Mouse (Mus musculus): ENCODE measurements at regions not wholly inside any gene's neighbourhood (a gene's known extent, or its start where the extent isn't known, plus 50 kb on each side); places are given as distances from the start of the nearest gene placed in this dataset.

DNA sequence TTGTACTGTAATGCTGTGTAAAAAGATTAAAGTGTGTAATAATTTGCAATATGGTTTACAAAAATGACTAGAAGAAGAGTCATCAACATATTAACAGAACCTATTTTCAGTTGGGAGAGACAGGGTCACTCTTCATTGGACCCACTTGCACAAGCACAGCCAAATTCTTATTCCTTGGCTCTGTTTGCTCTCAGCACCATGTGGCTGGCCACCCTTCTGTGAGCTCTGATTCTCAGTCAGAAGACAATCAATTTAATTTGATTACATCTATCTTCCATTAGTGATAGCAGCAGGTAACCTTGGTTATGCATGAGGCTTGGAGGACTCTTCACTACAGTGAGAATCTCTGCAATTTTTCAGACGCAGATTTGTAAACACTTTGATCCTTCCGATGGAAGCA lies 111.5 kb downstream of the Cdc42ep3 start:
- no peak for DNase-seq (ENCODE audit: low read depth in 3 of 3, low spot score in 3 of 3)
- no peak overlapping the region for H3K27ac ChIP-seq
- H3K4me1 ChIP-seq (replicated peaks; ENCODE audit: control insufficient read depth in 2 of 2, insufficient read depth in 2 of 2, low read length in 1 of 2), result no peaks in the 10 kb centered on the region
- no peak overlapping the region for H3K9ac ChIP-seq (replicated peaks)
- no peaks in the 10 kb centered on the region for H3K9me3 ChIP-seq (ENCODE audit: control insufficient read depth, low read length)
- H3K36me3 ChIP-seq (replicated peaks; ENCODE audit: control insufficient read depth, insufficient read depth, low read depth), result no peaks in the 10 kb centered on the region
- 83% methylated on average over 2 of the region's 2 CpGs for WGBS (ENCODE audit: insufficient replicate concordance)
- H3K4me2 ChIP-seq (ENCODE audit: low read depth), result no peak overlapping the region
- TF ChIP-seq EP300 (IDR thresholded peaks at IDR 0.05; ENCODE audit: low read depth) (no peak), CTCF (IDR thresholded peaks at IDR 0.05; ENCODE audit: low read depth) (no peak)
- H3K4me3 ChIP-seq (ENCODE audit: insufficient read depth in 1 of 2, low read depth in 2 of 2, low read length in 2 of 2), result no peak overlapping the region
- no peak for ATAC-seq (ENCODE audit: insufficient read depth)
- H3K27me3 ChIP-seq (ENCODE audit: control insufficient read depth, insufficient read depth, low read length), result no peaks in the 10 kb centered on the region

DNA sequence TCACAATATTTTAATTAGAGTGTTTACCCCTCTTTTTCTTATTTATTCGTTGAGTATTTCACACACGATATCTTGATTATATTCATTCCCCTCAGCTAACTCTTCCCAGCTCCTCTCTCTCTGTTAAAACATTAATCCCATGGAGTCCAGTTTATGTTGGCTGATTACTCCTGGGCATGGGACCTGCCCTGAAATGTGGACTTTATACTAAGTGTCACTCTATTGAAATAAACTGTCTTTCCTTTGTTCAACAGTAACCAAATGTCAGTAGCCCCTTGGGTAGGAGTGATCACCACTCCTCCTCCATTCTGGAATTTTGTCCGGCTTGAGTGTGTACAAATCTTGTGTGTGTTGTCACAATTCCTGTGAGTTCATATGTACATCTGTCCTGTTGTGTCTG lies 113.4 kb downstream of the Cdc42ep3 start:
- 55% methylated on average over 3 of the region's 3 CpGs for WGBS (ENCODE audit: insufficient replicate concordance)
- Histone ChIP-seq H3K4me1 (replicated peaks; ENCODE audit: control insufficient read depth in 2 of 2, insufficient read depth in 2 of 2, low read length in 1 of 2) (no peaks in the 10 kb centered on the region), H3K4me3 (ENCODE audit: insufficient read depth in 1 of 2, low read depth in 2 of 2, low read length in 2 of 2) (no peak overlapping the region), H3K27me3 (ENCODE audit: control insufficient read depth, insufficient read depth, low read length) (no peaks in the 10 kb centered on the region), H3K9ac (replicated peaks) (no peak overlapping the region), H3K36me3 (replicated peaks; ENCODE audit: control insufficient read depth, insufficient read depth, low read depth) (no peaks in the 10 kb centered on the region), H3K9me3 (ENCODE audit: control insufficient read depth, low read length) (no peaks in the 10 kb centered on the region), H3K4me2 (ENCODE audit: low read depth) (no peak overlapping the region), H3K27ac (no peak overlapping the region)
- DNase-seq (ENCODE audit: low read depth in 3 of 3, low spot score in 3 of 3) (no peak), ATAC-seq (ENCODE audit: insufficient read depth) (no peak)
- TF ChIP-seq CTCF (IDR thresholded peaks at IDR 0.05; ENCODE audit: low read depth), result no peak
- no peak for TF ChIP-seq EP300 (IDR thresholded peaks at IDR 0.05; ENCODE audit: low read depth)

DNA sequence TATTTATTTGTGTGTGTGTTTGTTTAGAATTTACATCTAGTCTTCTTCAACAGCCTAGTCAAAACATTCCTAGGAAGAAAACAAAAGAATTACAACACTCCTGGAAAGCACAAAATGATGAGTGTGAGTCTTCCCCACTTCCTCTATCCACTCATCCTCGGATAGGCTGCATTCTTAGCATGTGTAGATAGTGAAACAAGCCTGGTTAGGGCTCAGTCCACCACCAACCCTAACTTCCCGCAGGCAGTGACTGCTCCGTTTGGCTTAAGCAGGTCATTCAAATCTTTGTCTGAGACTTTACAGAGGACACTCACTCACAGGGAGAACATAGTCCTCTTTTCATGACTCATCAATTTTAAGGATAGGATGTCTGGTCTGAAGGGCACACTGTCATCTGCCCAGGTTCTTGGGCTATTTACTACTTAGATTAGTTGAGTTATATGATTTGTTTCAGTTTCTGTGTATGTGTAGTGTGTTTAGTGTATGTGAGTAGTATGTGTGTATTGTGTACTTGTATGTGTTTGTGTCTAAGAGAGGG lies 118.6 kb downstream of the Cdc42ep3 start:
- H3K4me1 ChIP-seq (replicated peaks; ENCODE audit: control insufficient read depth in 2 of 2, insufficient read depth in 2 of 2, low read length in 1 of 2), result no peaks in the 10 kb centered on the region; a peak in 1 of 4 replicates
- ATAC-seq (ENCODE audit: insufficient read depth), result no peak
- H3K9me3 ChIP-seq (ENCODE audit: control insufficient read depth, low read length), result no peaks in the 10 kb centered on the region
- no peaks in the 10 kb centered on the region for H3K27me3 ChIP-seq (ENCODE audit: control insufficient read depth, insufficient read depth, low read length)
- WGBS (ENCODE audit: insufficient replicate concordance), result 41% methylated on average over 3 of the region's 3 CpGs
- no peak for DNase-seq (ENCODE audit: low read depth in 3 of 3, low spot score in 3 of 3)
- no peaks in the 10 kb centered on the region for H3K36me3 ChIP-seq (replicated peaks; ENCODE audit: control insufficient read depth, insufficient read depth, low read depth)
- no peak overlapping the region for H3K4me3 ChIP-seq (ENCODE audit: insufficient read depth in 1 of 2, low read depth in 2 of 2, low read length in 2 of 2)
- TF ChIP-seq CTCF (IDR thresholded peaks at IDR 0.05; ENCODE audit: low read depth), result no peak
- H3K4me2 ChIP-seq (ENCODE audit: low read depth), result no peak overlapping the region
- H3K27ac ChIP-seq, result no peak overlapping the region
- no peak overlapping the region for H3K9ac ChIP-seq (replicated peaks)

DNA sequence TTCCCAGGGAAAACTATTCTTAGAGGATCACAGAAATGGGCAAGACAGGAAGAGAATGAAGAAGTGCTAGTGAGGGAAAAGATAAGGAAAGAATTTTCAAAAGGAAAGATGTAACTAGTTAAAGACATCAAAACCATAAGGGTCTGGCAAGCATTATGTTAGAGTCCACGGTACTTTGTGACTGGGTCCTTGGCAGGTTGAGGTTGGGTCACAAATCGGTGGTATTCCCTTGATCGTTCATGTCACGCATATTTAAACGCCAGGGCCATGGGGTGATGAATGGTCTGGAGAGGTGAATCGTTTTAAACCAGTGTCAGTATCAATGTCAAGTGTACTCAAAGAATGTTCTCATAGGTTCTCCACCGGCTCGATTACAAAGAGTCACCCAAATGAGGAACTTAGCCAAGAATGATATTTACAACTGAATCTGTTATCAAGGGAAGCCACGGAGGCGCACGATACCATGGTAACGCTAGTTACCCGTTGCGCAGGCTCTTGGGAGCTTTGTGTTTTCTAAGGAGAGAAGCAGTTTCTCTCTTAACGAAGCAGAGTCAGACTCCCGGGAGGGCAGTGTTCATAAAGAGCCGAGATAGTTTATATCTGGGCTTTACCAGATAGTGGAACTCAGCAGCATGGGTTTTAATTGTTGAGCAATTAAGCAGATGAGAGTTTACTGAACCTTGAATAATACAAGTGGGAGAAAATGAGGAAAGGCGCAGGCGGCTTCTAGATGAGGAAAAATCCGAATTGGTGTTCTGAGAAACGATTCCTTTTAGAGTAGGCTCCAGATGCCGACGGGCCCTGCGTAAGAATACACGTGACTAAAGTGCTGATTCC lies 124.0 kb downstream of the Cdc42ep3 start:
- 40% methylated on average over 25 of the region's 25 CpGs for WGBS (ENCODE audit: insufficient replicate concordance)
- peak; percentile 28; the same call in 1 of the 2 replicates for TF ChIP-seq EP300 (IDR thresholded peaks at IDR 0.05; ENCODE audit: low read depth)
- no peak for TF ChIP-seq CTCF (IDR thresholded peaks at IDR 0.05; ENCODE audit: low read depth)
- H3K4me2 ChIP-seq (ENCODE audit: low read depth), result peak overlapping the region; percentile 15; the same call in 1 of the 2 replicates
- no peak overlapping the region for H3K9ac ChIP-seq (replicated peaks)
- no peaks in the 10 kb centered on the region for H3K36me3 ChIP-seq (replicated peaks; ENCODE audit: control insufficient read depth, insufficient read depth, low read depth)
- no peak overlapping the region for H3K4me3 ChIP-seq (ENCODE audit: insufficient read depth in 1 of 2, low read depth in 2 of 2, low read length in 2 of 2)
- ATAC-seq (ENCODE audit: insufficient read depth) (peak; percentile 60), DNase-seq (ENCODE audit: low read depth in 3 of 3, low spot score in 3 of 3) (peak in 1 of 3 experiments; percentile 2)
- H3K9me3 ChIP-seq (ENCODE audit: control insufficient read depth, low read length), result no peaks in the 10 kb centered on the region
- no peaks in the 10 kb centered on the region; a peak in 1 of 4 replicates for H3K4me1 ChIP-seq (replicated peaks; ENCODE audit: control insufficient read depth in 2 of 2, insufficient read depth in 2 of 2, low read length in 1 of 2)
- H3K27me3 ChIP-seq (ENCODE audit: control insufficient read depth, insufficient read depth, low read length), result no peaks in the 10 kb centered on the region
- no peak overlapping the region for H3K27ac ChIP-seq

DNA sequence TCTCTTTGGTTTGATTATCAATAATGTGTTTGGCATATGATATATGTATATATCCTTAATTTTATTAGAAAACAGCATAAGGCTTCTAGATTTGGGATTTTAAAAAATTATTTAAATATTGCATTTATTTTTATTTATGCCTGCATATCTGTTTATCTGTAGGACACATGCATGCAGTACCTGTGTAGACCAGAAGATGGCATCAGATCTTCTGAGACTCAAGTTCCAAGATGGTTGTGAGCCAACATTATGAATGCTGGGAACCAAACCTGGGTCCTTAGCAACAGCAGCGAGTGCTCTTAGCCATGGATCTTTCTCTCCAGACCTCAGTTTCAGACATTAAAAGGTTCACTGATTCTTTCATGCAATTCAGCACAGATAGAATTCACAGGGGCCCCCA lies 148.3 kb downstream of the Cdc42ep3 start:
- no peak for TF ChIP-seq EP300 (IDR thresholded peaks at IDR 0.05; ENCODE audit: low read depth)
- peak; percentile 47; the same call in 1 of the 2 replicates for TF ChIP-seq CTCF (IDR thresholded peaks at IDR 0.05; ENCODE audit: low read depth)

More for the DNA sequence above, 148.3 kb downstream of the Cdc42ep3 start:
- Histone ChIP-seq H3K4me1 (replicated peaks; ENCODE audit: control insufficient read depth in 2 of 2, insufficient read depth in 2 of 2, low read length in 1 of 2) (no peaks in the 10 kb centered on the region), H3K27me3 (ENCODE audit: control insufficient read depth, insufficient read depth, low read length) (no peaks in the 10 kb centered on the region), H3K4me3 (ENCODE audit: insufficient read depth in 1 of 2, low read depth in 2 of 2, low read length in 2 of 2) (no peak overlapping the region), H3K36me3 (replicated peaks; ENCODE audit: control insufficient read depth, insufficient read depth, low read depth) (no peaks in the 10 kb centered on the region), H3K9me3 (ENCODE audit: control insufficient read depth, low read length) (no peaks in the 10 kb centered on the region; the same call in 1 of the 2 replicates), H3K9ac (replicated peaks) (no peak overlapping the region), H3K4me2 (ENCODE audit: low read depth) (no peak overlapping the region), H3K27ac (no peak overlapping the region)
- ATAC-seq (ENCODE audit: insufficient read depth), result no peak
- DNase-seq (ENCODE audit: low read depth in 3 of 3, low spot score in 3 of 3), result no peak
- WGBS (ENCODE audit: insufficient replicate concordance), result 59% methylated on average over 1 of the region's 1 CpGs

Measured in liver, embryonic 14.5 days (tissue).